Mouse (Mus musculus) testis, postnatal 10 days (tissue): ENCODE measurements around the gene Ndufaf5.
"Not testable (repeated sequence)": the region's sequence is repeated elsewhere in the genome, so short reads cannot be mapped to it uniquely, and the experiment has no call there.

ENCODE experiments used
- DNase-seq: peaks from one replicate; pipeline ENCODE4 v3.0.0; 2021; ENCODE audit warnings: low spot score

The Ndufaf5 gene

DNA sequence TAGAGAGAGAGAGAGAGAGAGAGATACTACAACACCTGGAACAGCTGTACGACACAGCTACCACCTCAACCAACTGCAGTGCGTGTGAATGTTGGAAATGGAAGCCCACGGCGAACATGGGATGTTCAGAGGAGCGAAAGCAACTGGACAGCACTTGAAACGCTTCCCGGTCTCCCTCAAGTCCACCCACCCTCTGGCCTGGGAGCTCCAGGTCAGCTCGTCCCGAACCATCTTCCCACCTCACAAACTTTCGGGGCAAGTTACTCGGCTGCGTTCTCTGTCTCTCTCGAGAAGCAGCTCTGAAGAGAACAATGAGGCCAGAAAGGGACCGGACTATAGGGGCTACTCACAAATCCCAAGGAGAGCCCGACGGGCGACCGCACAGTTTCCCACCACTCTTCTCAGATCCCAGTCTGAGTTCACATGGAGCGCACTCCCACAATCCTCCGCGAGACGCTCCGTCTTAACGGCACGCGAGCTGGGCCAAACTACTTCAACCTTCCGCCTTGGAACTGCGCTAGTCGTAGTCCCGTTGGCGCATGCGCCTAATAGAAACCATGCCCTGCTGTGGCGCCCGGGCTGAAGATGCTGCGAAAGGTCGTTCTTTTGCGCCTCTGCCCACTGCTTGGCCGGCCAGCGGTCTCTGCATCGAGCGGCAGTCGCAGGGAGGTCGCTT, at the start of gene Ndufaf5, which contains the start of gene Esf1:
Gene Ndufaf5 (plus strand): TSS at position 523 of the 676 bp plus-strand sequence.
Gene Esf1 (minus strand): TSS at position 438 of the 676 bp plus-strand sequence.
- DNase-seq, result peak; percentile 94

DNA sequence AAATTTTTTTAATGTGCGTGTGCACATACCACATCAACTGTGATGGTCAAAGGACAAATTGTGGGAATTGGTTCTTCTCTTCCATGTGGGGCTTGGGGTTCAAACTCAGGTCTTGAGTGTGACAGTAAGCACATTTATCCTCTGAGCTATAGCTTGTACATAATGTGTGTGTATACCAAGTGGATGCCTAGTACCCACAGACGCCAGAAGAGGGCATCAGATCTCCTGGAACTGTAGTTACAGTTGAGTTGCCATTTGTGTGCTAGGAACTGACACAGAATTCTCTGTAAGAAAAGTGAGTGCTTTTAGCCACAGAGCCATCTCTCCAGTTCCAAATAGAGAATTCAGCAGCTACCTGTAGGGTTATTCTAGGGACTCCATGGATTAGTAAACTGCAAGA, 44.9 kb upstream of the Ndufaf5 start:
- DNase-seq, result no peak

DNA sequence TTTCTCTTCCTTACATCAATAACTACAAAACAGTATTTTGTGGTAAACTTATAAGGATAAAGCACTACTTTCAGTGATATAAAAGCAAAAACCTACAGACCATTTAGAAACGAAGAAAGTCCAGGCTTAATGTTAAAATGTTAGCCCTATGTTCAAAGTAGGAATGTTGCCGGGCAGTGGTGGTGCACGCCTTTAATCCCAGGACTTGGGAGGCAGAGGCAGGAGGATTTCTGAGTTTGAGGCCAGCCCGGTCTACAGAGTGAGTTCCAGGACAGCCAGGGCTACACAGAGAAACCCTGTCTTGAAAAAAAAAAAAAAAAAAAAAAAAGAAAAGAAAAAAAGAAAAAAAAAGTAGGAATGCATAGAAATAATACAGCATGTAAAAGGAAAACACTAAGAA, 18.7 kb upstream of the Ndufaf5 start, which contains the start of gene Gm17374:
Gene Gm17374 (plus strand): TSS at position 301 of the 400 bp plus-strand sequence.
- not testable (repeated sequence) for DNase-seq

DNA sequence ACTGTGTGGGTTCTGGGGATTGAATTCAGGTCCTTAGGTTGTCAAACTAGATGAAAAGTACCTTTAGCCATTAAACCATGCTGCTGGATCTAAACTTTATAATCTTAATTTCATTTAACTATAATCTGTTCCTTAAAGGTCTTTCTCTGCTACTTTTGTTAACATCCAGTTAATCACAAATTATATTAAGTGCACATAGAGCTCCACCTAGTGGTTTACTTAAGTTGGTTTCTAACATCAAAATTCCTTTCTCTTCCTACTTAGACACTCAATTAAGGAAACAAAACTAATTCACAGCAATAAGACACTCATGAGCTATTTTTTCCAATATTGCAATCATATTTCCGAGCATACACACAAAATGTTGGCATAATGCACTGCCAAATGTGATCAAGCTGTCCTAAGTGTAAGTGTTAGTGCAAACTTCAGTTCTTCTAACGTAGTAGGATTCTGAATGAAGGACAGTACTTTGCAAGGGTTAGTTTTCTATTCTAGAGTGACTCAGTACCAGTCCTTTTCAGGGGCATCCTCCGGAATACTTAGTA, 11.2 kb upstream of the Ndufaf5 start:
- DNase-seq, result no peak

DNA sequence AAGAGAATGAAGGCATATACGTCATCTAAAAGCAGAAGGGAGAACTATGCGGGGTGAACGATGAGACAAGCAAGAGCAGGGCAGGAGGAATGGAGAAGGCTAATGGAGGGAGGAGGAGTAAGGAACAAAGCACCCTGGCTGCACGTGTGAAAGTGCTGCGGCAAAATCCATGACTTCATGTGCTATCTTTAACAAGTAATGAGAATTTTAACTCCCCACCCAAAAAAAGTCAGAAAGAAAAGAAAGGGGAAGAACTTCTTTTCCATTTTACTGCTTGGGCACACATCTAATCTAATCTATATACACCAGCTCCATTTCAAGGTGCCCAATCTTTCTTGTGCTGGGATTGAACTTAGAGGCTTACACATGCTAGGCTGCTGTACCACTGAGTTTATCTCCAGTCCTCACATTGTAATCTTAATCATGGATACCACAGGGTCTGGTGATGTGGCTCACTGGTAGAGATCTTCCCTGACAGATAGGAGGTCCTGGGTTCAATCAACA, 7.0 kb upstream of the Ndufaf5 start:
- DNase-seq, result no peak

DNA sequence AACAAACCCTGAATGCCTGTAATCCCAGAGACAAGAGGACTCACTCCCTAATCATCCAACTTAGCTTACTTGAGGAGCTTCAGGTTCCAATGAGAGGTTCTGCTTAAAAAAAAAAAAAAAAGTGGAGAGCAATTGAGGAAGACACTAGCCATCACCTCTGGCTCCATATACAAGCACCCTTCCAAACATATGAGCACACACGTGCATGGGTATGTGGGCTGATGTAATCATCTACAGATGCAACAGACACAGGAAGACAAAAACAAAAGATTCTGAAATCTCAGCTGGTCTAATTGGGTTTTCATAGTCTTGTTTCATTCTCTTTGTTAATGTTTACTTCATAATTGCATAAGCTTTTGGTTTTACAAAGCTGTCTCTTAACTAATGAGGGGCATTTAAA, 1.4 kb upstream of the Ndufaf5 start:
- DNase-seq, result no peak

DNA sequence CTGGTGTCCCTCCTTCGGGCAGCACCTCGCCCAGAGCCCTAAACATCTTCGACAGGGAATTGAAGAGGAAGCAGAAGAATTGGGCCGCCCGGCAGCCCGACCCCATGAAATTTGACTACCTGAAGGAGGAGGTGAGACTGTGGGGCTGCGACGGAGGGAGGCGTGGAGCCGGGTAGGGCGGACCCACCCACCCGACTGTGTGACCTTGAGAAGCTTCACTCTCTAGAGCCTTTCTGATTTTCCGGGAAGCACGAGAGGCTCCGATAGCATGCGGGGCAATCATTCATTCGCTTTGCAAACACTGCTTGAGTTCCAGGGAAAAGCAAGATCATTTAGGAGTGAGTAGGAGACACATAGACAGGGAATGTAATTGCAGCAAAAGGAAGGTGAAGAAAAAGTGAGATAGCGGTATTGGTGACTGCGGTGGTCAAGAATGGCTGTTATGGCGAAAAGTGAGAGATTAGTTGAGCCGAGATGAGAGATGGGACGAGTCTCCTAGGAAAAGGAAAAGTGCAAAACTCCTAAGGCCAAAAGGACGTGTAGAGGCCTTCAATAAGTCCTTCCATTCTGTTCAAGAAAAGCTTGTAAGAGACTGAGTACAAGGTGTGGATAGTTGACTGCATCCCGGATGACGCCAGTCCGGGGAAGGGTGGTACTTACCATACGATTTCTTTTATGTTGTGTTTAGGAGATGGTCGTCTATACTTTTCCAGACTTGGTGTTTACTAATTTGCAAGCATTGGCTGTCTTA, 529 bp downstream of the Ndufaf5 start:
- no peak for DNase-seq

DNA sequence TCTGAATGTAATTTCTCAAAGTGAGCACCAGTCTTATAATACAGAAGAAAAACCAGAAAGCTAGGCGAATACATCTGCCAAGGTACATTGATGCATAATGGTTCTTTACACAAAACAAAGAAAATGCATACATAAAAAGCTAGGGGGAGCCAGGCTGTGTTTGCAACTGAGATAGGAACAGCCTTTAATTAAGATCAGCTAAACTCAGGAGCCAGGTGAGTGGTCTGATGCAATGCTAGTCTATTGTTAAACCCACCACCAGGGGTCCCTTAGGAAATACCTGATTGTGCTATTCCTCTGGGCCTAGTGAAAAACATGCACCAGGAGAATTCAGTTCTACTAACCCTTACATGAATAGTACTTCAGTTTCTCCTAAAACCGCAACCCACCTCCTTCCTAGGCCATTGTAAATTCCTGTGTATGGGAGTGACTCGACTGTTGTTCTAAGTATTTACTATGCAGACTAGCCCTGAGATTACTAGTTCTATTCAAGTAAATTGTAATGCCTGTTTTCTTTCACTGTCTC, 15.3 kb downstream of the Ndufaf5 start:
- DNase-seq, result not testable (repeated sequence)

DNA sequence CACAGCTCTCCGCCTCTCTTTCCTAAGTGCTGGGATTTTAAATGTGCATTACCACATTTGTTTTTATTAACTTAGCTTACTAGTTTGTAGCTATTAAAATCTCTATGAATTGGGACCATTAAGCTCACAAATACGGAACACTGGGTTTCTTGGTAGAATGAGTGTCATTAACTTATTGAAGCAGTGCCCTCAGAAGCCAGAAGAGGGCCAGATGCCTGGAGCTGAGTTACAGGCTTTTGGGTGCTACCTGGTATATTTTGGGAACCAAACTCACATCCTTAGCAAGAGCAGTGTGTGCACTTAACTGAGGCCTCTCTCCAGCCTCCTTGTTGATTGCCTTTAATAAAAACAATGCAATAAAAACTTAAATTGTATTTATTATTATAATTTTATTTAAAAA, 30.3 kb downstream of the Ndufaf5 start:
- no peak for DNase-seq

DNA sequence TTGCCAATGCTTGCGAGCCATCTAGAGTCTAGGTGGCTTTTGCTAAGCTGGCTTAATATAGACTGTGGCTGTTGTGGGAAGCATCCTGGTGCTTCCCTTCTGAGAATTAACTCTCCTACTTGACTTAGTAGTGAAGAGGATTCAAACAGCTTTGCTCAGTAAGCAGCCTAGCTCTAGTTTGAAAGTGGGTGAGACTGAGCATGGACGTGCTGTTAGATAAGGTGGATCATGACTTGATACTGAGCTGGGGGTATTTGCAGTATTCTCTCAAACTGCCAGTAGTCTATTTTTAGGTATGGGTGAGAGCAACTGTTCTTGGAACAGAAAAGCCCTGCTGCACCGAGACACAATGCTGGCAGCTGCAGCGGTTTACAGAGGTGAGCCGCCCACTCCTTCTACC, 32.1 kb downstream of the Ndufaf5 start:
- DNase-seq, result no peak

DNA sequence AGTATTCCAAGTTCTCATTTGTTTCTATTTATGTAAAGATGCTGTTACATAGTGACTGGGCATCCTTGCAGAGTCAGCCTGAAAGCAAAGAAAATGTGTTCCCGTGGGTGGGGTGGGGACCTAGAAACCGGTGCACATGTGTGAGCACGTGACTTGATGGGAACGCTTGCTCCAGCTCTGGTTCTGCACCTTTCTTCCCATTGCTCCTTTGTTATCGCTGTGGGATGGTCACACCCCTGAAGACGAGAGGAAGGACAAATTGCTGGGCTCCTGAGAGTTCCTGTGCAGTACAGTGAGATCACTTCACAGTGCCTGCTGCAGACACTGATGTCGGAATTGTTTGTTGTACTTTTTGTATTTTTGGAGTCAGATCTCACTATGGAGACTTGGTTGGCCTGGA, 33.3 kb downstream of the Ndufaf5 start:
- no peak for DNase-seq

DNA sequence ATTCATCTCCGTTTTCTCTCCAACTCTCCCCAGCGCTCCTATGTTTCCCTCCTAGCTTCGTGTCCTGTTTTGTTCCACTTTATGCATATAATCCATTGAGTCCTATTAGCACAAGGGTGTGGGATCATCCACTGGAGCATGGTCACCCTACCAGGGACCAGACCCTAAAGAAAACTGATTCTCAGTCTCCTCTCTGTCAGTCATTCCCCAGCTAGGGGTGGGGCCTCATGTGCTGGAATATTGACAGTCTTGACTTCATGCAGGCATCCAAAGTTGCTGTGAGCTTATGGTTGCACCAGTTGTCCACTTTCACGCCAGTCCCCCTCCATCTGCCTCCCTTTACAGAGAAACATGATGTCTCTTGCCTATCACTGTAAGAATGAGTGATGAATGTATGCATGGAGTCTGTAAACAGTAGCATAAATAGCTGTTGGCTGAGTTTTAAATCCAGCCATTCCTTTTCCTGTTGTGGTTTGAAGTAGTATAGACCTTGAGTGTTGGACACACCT, 44.1 kb downstream of the Ndufaf5 start:
- DNase-seq, result no peak

DNA sequence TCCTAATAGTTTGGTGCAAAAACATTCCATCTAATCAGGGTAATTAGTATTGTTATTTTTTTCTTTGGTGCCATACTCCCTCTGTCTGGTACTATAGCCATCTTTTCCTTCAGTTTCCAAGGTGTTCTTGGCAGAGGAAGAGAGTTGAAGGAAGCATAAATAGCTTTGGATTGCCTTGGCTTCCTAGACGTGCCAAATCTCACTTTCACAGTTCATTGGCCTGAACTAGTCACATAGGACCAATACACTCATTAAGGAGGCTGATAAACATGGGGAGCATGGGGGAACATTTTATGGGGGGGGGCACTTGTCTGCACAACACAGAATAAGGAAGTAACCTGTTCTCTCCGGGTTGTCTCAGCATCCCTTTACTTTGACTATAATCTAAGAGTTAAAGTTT, 45.0 kb downstream of the Ndufaf5 start:
- DNase-seq, result no peak

DNA sequence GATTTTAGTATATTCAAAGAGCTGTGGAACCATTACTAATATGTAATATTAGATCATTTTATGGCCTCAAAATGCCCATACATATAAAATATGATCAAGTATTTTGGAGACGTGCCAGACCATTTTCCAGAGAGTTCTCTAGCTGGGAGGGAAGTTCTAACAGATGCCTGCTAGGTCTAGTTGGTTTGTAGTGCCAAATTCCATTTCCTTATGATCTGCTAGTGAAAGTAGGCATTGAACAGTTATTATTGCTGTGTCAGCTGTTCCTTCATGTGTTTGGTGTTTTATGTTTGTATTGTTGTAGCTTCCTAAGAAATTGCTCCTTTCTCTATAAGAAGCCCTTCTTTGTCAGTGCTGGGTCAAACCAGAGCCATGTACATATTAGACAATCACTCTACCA, 45.5 kb downstream of the Ndufaf5 start:
- no peak for DNase-seq

DNA sequence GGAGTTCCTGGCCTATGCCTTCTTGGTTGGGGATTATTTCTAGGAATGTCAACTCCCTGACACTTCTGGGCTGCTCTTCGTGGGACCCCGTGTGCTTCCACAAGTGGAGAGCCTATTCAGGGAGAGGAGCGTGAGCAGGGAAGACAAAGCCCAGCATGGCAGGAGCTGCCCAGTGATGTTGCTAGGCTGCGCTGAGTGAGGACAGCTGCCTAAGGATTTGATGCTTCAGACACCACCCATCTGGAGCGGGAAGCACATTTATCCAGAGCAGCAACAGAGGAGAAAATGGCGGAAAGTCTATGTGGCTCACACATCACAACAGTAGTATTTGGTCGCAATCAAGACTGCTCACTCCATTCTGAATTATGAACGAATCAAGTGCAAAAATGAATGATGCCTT, 49.9 kb downstream of the Ndufaf5 start:
- DNase-seq, result no peak

DNA sequence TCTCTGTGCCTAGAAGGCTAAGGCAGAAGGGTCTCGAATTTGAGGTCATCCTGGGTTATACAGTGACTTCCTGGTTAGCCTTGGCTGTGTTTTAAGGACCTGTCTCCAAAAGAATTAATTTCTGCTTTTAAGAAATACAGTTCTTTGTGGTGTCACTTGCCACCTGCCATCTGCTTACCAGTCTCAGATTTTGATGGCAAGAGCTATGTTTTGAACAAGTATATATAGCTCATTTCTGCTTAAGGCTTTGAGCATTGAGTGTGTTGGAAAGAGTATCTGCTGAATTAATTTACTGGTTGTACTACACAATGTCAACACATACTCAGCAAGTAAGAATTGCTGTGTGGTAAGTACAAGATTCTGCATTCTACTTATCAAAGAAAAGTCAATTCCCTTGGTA, 59.8 kb downstream of the Ndufaf5 start:
- DNase-seq, result no peak

DNA sequence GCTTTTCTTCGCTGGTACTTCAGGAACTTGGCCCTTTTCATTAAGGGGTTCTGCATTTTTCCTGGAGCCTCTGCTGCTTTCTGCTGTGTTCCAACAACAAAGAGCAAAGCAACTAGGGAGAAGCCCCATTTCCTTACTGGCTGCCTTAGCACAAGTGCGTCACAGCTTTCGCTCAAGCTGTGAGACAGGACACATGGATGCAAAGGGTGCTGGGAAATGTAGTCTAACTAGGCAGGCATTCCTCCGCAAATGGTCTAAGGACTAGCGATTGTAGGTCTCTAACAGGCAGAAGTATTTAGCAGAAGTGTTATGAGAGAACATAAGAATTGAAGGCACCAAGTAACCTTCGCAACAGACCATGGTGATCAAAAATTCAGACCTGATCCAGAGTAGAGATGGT, 66.8 kb downstream of the Ndufaf5 start:
- DNase-seq, result no peak

DNA sequence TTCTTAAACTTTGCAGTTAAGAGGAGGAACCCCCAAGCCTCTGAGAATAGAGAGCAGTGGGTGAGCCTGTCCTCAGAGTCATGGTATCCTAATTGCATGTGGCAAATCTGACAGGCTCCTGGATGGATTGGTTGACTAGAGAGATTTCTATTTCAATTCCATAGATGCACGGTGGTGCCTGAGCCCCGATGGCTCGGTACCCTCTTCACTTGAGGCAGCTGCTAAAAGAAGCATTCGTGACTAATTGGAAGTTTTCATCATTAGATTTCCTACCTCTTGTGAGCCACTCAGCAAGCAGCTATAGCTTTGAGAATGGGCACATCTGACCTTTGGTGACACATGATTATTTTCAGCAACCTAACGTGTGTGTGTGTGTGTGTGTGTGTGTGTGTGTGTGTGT, 71.9 kb downstream of the Ndufaf5 start:
- DNase-seq, result no peak

DNA sequence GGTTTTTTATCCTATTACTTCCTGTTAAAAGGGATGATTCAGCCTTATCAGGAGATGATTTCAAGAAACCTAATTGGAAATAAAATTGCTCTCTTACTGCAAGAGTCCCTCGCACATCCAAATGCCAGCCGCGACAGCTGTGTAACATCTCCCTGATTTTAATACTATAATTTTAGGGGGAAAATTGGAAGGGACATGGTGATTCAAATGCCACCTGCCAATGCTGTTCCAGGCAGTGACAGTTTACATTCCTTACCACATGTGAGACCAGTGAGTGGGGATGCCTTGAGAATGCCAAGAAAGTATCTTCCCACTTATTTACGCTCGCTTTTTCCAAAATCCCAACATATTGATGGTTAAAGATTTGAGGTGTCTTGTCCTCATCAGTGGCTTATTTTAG, 72.7 kb downstream of the Ndufaf5 start:
- no peak for DNase-seq
